Mouse (Mus musculus): ENCODE results near the gene Arhgap17.

DNA sequence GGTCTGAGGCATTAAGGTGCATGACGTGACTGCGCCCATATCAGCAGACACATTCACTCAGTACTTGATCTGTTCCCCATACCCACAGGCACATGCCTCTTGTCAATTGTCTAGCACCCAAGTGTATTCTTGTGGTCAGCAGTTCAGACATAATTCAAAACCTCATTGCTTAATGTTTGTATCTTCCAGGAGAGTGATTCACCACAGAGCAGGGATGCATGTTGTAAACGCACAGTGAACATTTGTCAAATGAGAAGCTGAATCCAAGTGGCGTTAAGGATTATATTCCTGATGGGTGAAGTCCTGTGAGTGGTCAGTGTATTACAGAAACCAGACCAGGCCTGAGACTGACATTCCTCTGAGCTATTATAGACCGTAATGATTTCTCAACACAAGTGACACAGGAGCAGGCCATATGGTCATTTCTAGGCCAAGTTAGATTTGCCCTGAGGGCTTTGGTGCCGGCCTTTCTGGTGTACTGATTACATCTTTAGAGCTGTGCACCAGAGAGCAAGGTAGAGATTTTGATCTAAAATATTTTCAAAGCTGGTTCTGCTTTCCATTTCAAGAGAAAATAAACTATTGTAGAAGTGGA is 20.1 kb upstream of the Arhgap17 start:
- no peak for TF ChIP-seq POLR2A (IDR thresholded peaks at IDR 0.05; ENCODE audit: control insufficient read depth, low read depth, low read length)
- TF ChIP-seq CTCF (IDR thresholded peaks at IDR 0.05; ENCODE audit: control insufficient read depth, insufficient read depth, insufficient replicate concordance, low read depth, low read length), result no peak
